Mouse (Mus musculus): ENCODE data around the gene Akt1.

Akt1 gene

GRCm38 (mm10) chr12:112630029-112630428 is 44.7 kb downstream of the Akt1 start:
- CTCF ChIA-PET, result interaction anchor here (0.7 kb wide), 2 partner anchors 16 to 41 kb away, joined by 3 to 9 read pairs; no protein-coding TSS in a partner anchor

GRCm38 (mm10) chr12:112628928-112629721 is 45.6 kb downstream of the Akt1 start:
- CTCF ChIA-PET, result interaction anchor here (0.6 to 0.7 kb wide), 3 partner anchors 37 to 524 kb away, joined by 3 to 8 read pairs (median 3); no protein-coding TSS in a partner anchor

DNA sequence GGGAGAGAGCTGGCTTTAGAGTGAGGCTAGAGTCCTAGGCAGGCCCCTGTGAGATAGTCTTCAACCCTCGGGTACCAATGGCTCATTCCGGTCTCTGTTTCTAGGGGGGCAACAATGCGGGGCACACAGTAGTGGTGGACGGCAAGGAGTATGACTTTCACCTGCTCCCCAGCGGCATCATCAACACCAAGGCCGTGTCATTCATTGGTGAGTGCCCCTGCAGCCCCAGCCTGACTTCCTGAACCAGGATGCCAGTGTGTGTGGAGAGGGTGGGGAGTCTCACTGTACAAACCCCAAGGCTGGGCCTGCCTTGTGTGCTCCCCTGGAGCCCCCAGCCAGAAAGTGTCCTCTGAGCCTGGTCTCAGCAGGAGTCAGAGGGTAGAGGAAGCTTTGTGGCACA is 46.5 kb downstream of the Akt1 start:
- CTCF ChIA-PET, result interaction anchor here (0.6 kb wide), 1 partner anchor 859 kb away, joined by 7 read pairs; no protein-coding TSS in a partner anchor

- CTCF ChIA-PET, result interaction anchor here (0.6 kb wide), 1 partner anchor 860 kb away, joined by 7 read pairs; no protein-coding TSS in a partner anchor
Observed at GRCm38 (mm10) chr12:112627097-112627881, 47.4 kb downstream of the Akt1 start.

DNA sequence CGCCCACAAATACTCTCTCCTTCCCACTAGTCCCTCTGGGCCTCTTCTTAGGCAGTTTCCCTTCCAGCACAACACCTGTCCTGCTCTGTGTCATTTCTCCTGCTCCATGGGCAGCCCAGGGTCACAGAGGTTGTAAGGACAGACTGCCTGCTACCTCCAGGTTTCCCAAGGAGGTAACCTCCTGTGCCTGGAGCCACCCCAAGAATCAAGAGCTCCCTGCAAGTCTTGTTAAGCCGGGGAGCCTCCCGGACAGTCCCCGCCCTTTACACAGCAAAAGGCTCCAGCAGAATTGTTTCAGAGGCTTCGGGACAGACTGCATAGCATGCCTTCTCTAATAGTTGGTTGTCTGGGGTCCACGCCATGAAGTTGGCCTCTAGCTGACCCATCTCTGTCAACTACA is 48.2 kb downstream of the Akt1 start:
- CTCF ChIA-PET, result no interaction called here

GRCm38 (mm10) chr12:112625700-112626099 is 49.0 kb downstream of the Akt1 start:
- CTCF ChIA-PET, result no interaction called here

DNA sequence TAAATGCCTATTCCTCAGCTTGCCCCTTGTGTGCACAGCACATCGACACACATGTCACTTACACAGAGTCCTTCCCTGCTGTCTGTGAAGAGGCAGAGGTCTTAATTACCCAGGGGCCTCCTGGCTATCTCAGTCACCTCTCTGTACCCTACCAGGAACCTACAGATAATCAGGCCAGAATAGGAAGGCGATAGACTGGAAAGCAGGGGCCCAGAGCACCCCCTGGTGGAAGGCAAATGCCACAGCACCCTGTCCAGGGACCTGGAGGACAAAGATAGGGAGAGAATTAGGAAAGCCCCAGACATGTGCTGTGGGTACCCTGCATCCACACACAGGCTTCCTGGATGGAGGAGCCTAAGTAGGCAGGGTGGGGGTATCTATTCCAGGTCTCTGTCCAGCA is 50.9 kb downstream of the Akt1 start:
- CTCF ChIA-PET, result interaction anchor here (0.7 to 1.4 kb wide), 3 partner anchors 9 to 61 kb away, joined by 3 to 4 read pairs (median 4); partner anchors contain the start of gene Akt1

GRCm38 (mm10) chr12:112621900-112622299 is 52.8 kb downstream of the Akt1 start:
- CTCF ChIA-PET, result interaction anchor here (1.2 kb wide), 1 partner anchor 69 kb away, joined by 4 read pairs; no protein-coding TSS in a partner anchor

DNA sequence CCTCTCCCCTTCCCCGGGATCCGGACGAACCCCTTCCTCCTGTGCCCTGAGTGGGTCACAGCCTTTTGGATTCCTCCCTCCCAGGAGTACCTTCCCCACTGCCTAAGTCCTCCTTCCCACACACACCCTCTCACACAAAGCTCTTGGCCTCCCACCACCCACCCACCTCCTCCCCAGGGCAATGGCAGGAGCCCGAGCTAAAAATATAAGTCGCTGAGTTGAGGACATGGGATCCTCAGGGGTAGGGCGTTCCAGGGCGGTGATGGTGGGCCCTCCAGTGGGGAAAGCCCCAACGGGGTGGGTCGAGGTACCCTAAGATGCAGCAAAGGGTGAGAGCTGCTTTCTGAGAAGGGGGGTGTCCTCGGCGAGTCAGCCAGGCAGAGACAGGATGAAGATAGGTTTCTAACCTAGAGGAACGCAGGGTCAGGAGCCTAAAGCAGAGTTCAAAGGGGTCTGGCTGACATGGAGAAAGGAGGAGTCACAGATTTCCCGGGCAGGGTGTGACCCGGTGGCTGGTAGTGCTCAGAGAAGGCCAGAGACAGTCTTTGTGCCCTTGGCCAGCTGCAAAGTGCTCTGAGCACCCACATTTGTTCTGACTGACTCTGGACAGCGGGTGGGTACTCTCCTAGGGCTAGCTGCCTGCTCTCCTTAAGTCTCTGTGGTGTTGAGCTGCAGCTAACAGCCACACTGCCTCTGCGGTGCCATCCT is 54.2 kb downstream of the Akt1 start:
- CTCF ChIA-PET, result no interaction called here

GRCm38 (mm10) chr12:112619686-112620353 is 54.9 kb downstream of the Akt1 start, which contains the start of gene Adssl1:
TSS of gene Adssl1 (plus strand) at chr12:112620045.
- CTCF ChIA-PET, result no interaction called here

DNA sequence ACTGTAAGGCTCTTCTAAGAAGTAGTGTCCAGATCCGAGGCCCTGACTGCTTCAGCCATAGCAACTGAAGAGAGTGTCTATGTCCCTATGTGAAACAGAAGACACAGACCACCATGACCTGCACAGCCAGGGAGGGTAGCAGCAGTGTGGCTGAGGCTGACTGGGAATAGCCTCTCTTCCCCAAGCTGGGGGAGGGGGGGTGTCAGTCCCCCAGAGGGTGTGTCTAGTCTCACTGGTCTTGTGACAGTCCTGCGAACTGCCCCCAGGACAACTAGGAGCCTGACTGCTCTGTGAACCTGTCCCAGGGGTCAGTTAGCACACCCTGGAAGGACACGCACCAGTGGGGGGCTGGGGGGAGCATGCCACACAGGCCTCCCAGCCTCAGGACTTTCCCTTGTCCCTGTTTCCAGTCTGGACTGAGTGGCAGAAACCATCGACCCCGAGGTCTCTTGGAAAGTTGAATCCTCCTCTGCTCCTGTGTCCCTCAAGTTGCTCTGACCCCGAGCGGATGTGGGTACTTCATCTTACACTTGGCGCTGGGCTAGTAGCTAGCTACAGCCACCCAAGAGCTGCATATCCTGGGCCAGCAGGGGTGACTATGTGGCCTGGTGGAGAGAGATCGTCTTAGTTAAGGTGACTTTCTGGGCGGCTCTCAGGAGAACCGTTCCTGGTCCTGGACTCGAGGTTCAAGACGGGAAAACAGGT is 55.6 kb downstream of the Akt1 start:
- CTCF ChIA-PET, result no interaction called here

DNA sequence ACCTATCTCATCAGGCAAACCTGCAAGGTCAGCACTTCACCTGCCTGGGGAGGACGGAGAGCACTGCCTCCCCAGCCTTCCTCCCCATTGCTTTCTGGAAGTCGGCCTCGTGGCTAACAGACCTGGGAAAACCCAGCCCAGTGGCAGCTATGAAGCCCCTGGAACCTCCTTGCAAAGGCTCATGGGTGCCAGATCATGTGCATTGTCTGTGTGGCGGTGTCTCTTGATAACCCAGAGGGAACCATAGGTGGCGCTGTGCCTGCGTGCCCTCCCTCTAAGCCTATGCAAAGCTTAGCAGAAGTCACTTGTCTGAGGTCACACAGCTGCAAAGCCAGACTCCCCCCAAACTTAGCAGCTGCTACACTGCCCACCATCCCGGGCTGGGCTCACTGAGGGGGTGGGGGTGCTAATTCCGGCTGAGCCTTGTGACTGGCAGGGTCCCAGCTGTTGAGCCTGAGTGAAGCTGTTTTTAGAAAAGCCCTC is 56.7 kb downstream of the Akt1 start:
- CTCF ChIA-PET, result interaction anchor here (0.6 to 0.8 kb wide), 2 partner anchors 57 to 65 kb away, joined by 3 read pairs; no protein-coding TSS in a partner anchor

- CTCF ChIA-PET, result interaction anchor here (0.8 kb wide), 1 partner anchor 64 kb away, joined by 3 read pairs; no protein-coding TSS in a partner anchor
Observed at GRCm38 (mm10) chr12:112617184-112617583, 57.5 kb downstream of the Akt1 start.

DNA sequence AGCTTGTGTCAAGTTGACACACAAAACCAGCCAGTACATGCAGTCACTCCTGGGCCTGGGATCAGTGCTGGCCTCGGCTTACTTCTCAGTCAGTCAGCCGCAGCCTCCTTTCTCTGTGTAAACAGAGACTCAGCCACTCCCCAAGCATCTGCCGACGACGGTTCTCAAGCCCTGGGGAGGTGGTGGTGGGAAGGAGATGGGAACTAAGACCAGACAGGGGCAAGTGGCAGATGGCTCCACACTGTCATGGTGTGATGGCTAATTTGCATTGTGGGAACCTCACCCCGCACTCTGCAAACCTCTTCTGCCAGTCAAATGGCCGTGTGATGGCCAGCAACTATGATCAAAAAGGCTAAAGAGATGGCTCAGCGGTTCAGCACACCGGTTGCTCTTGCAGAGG is 58.0 kb downstream of the Akt1 start:
- CTCF ChIA-PET, result no interaction called here

GRCm38 (mm10) chr12:112609031-112609430 is 65.7 kb downstream of the Akt1 start:
- CTCF ChIA-PET, result interaction anchor here (0.6 kb wide), 1 partner anchor 23 kb away, joined by 3 read pairs; no protein-coding TSS in a partner anchor

DNA sequence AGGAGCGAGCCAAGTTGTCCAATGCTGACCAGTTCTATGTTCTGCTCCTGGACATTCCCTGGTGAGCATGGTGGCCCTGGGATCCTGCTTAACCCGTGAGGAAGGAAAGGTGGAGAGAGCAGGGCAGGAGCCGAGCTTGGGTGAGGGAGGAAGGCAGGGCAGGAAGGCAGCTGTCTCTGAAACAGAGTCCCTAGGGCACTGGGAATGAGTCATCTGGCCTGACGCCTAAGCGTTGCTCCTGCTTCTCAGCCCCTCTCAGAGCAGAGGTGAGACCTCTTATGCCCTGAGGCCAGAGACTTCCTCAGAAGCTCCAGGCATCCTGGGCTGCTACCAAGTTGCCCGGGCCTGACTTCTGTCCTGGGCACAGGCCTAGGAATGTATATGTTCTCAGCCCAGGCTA is 67.7 kb downstream of the Akt1 start:
- CTCF ChIA-PET, result interaction anchor here (2.9 kb wide), 1 partner anchor 54 kb away, joined by 16 read pairs; no protein-coding TSS in a partner anchor

GRCm38 (mm10) chr12:112605766-112606165 is 68.9 kb downstream of the Akt1 start:
- CTCF ChIA-PET, result interaction anchor here (0.7 to 2.9 kb wide), 4 partner anchors 18 to 64 kb away, joined by 3 to 16 read pairs (median 5); no protein-coding TSS in a partner anchor

GRCm38 (mm10) chr12:112604709-112605649 is 69.7 kb downstream of the Akt1 start:
- CTCF ChIA-PET, result interaction anchor here (0.8 to 2.9 kb wide), 2 partner anchors 52 to 63 kb away, joined by 3 to 16 read pairs; no protein-coding TSS in a partner anchor

DNA sequence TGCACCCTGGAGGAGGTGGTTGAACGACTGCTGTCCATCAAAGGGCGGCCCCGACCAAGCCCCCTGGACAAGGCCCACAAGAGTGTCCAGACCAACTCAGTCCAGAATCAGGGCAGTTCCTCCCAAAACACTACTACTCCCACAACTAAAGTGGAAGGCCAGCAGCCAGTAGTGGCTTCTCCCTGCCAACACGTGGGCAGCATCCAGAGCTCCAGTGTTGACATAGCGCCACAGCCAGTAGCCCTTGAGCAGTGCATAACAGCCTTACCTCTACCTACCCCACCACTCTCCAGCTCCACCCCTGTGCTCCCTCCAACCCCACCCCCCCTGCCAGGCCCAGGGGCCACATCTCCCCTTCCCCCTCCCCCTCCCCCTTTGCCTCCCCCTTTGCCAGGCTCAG is 70.7 kb downstream of the Akt1 start:
- CTCF ChIA-PET, result no interaction called here
